Mouse (Mus musculus) cerebellum, adult 2 months (tissue): Measurements from ENCODE around the gene Plcb3.

Experiments used
- CTCF ChIP-seq: fragments of 200-500 bp; IDR thresholded peaks from 2 replicates; pipeline ENCODE4 v1.5.1; 2011; ENCODE audit warnings: low read depth, mild to moderate bottlenecking, control low read depth, low read length, moderate library complexity, borderline replicate concordance; ENCODE audit not compliant: insufficient read depth
- POLR2A ChIP-seq: fragments of 200-500 bp; IDR thresholded peaks from 2 replicates; pipeline ENCODE4 v1.6.1; 2011; ENCODE audit warnings: low read length, control low read depth, borderline replicate concordance; ENCODE audit not compliant: insufficient read depth

- no peak for TF ChIP-seq CTCF
- TF ChIP-seq POLR2A, result no peak
These were observed 53.2 kb downstream of the Plcb3 start for GRCm38 (mm10) chr19:6922901-6923735.
